Mouse (Mus musculus): Measurements from ENCODE around the gene 8030411F24Rik. TPM values are rescaled to one million over a fixed set of nuclear protein-coding genes. Genes with fewer than 3 reads are reported as not detected.

Gene 8030411F24Rik
- not detected for total RNA-seq (2023)

GRCm38 (mm10) chr2:148781709-148782108 is at the start of gene 8030411F24Rik:
Gene 8030411F24Rik, plus strand, starts transcription at chr2:148782009.

GRCm38 (mm10) chr2:148732327-148733000 is 49.3 kb upstream of the 8030411F24Rik start, which contains the start of gene Napb:
Gene Napb, minus strand, starts transcription at chr2:148732467.

DNA sequence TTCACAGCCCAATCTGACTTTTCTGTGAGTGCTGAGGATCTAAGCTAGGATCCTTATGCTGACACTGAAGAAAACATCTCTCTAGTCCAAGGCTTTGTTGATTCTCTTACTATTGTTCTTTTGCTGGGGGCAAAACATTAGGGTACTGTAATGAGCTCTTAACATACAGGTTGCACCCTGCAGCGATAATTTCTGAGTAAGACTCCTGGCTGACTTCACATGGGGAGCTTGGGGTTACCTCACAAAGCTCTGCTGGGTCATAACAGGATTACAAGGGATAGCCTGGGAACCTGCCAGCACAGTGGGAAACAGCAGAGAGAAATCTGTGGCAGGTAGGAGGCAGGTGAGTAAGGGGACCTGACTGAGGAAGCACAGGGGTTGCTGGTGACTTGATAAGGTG is 31.8 kb upstream of the 8030411F24Rik start, which contains the start of gene Cstl1:
Gene Cstl1 (plus strand): TSS at position 301 of the 400 bp plus-strand sequence.

DNA sequence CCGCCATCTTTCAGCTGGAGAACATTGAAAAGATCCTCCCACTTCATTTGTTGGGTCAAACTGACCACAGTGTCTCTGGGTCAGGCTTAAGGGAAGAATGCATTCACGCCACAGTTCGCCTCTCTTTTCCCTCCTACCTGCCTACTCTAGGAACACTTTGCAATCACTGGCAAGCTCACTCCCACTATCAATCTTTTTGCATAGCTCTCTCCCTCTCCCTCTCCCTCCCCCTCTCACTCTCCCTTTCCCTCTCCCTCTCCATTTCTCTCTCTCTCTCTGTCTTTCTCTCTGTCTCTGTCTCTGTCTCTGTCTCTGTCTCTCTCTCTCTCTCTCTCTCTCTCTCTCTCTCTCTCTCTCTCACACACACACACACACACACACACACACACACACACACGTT is 10.4 kb upstream of the 8030411F24Rik start, which contains the start of gene Cst11:
Gene Cst11 (minus strand): TSS at position 101 of the 400 bp plus-strand sequence.

DNA sequence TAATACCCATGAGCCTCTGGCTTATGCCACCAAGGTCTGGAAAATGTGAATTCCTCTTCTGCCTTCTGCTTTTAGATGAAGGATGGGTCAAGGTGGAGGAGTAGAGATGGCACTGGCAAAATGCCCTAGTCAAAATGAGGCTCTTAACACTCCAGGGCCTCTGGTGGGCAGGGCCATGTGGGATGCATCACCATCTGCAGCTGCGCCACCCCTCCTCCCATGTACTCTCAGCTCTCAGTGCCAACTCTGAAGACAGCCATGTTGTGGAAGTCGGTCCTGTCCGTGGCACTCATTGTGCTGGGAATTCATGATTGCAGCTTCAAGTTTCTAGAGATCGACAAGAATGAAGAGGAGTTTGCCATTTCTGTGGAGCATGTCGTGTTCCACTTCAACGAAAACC is 7.3 kb downstream of the 8030411F24Rik start, which contains the start of gene Cst12:
Gene Cst12 (plus strand): TSS at position 220 of the 400 bp plus-strand sequence.

DNA sequence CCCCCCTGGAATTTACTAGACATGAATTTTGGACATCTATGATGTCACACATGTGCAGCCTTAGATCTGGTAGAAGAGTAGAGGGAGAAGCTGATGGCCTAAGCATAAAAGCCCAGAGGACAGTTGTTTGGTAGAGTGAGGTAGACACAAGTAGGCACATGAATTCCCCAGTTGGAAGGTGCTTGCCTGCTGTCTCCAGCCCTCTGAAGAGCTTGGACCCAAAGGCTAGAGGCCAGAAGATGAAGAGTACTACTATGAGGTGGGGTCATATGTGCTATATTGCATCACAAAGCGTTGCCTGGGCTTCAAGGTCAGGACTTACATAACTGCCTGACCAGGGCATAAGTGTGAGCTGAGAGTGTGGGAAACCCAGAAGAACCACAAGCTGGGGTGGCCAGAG is 16.7 kb downstream of the 8030411F24Rik start, which contains the start of gene Cst8:
Gene Cst8 (plus strand): TSS at position 301 of the 400 bp plus-strand sequence.

GRCm38 (mm10) chr2:148819909-148820308 is 38.1 kb downstream of the 8030411F24Rik start, which contains the start of gene Cst13:
Gene Cst13, plus strand, starts transcription at chr2:148820081.

DNA sequence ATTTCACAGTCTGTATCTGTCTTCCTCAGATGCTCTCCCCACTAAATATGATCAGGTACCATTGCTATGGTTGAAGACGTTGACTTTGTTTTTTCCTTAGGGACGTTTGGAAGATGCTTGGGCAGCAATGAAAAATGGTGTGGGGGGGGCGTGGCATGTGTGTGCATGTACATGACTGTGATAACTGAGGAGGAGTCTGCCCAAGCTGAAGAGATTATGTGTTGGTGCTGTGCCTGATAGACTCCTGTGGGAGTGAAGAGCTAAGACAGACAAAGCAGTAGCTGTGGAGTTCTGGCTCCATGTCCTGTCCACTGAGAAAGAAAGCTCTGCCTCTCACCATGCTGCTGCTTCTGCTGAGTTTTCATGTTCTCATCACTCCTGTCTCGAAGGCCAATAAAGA is 53.1 kb downstream of the 8030411F24Rik start, which contains the start of gene Cst9:
Gene Cst9 (plus strand): TSS at position 236 of the 400 bp plus-strand sequence.

Other genes with a start within 250 kb of the 8030411F24Rik start
- 22.1 TPM for gene Nxt1, start 109.4 kb upstream of the 8030411F24Rik start, total RNA-seq (2023)
- gene Gzf1, start 101.0 kb upstream of the 8030411F24Rik start, total RNA-seq (2023), result 6.8 TPM
- gene Napb, start 49.5 kb upstream of the 8030411F24Rik start, total RNA-seq (2023), result 1.1 TPM
- gene Cstl1, start 31.7 kb upstream of the 8030411F24Rik start, total RNA-seq (2023), result not detected
- gene Cst11, start 10.5 kb upstream of the 8030411F24Rik start, total RNA-seq (2023), result not detected
- gene Cst12, start 7.4 kb downstream of the 8030411F24Rik start, total RNA-seq (2023), result not detected
- gene Cst8, start 16.8 kb downstream of the 8030411F24Rik start, total RNA-seq (2023), result not detected
- gene Cst13, start 38.1 kb downstream of the 8030411F24Rik start, total RNA-seq (2023), result not detected
- not detected for gene Cst9, start 53.1 kb downstream of the 8030411F24Rik start, total RNA-seq (2023)
- not detected for gene 9230104L09Rik, start 83.0 kb downstream of the 8030411F24Rik start, total RNA-seq (2023)
- gene Cst3, start 93.7 kb downstream of the 8030411F24Rik start, total RNA-seq (2023), result 81.4 TPM
- not detected for gene Gm1330, start 221.2 kb downstream of the 8030411F24Rik start, total RNA-seq (2023)
- gene Gm10750, start 235.2 kb downstream of the 8030411F24Rik start, total RNA-seq (2023), result not detected